Mouse (Mus musculus) midbrain, postnatal 0 days (tissue): ENCODE results near the gene Phldb1. TPM values are rescaled to one million over a fixed set of nuclear protein-coding genes. Genes with fewer than 3 reads are reported as not detected.

Source experiments
- ATAC-seq: fragments of 200-750 bp; cut with Nextera tagmentation; 2 replicates; pipeline ENCODE4 v1.8.0; 2017; ENCODE audit warnings: moderate number of reproducible peaks, mild to moderate bottlenecking, moderate TSS enrichment, moderate library complexity; ENCODE audit not compliant: low FRiP score
- DNase-seq: peaks from one replicate; pipeline ENCODE4 v3.0.0-alpha.2; 2015; ENCODE audit warnings: low spot score
- H3K27ac ChIP-seq: fragments of 300-500 bp; sonication (generic); 2 replicates; pipeline ENCODE4 v1.5.1; 2014; ENCODE audit warnings: low read depth, mild to moderate bottlenecking, low read length, mixed read lengths
- H3K27me3 ChIP-seq: fragments of 300-500 bp; sonication (generic); 2 replicates; pipeline ENCODE4 v1.6.1; 2014; ENCODE audit warnings: low read length, control low read depth, mixed read lengths; ENCODE audit not compliant: insufficient read depth
- H3K36me3 ChIP-seq: fragments of 300-500 bp; sonication (generic); 2 replicates; pipeline ENCODE4 v1.6.1; 2014; ENCODE audit warnings: low read length, control low read depth, mixed read lengths; ENCODE audit not compliant: insufficient read depth
- H3K4me1 ChIP-seq: fragments of 300-500 bp; sonication (generic); 2 replicates; pipeline ENCODE4 v1.6.1; 2014; ENCODE audit warnings: mild to moderate bottlenecking, control low read depth, antibody characterized with exemption, low read length, mixed read lengths; ENCODE audit not compliant: insufficient read depth
- H3K4me2 ChIP-seq: fragments of 300-500 bp; sonication (generic); 2 replicates; pipeline ENCODE4 v1.6.1; 2014; ENCODE audit warnings: low read depth, mild to moderate bottlenecking, low read length, mixed read lengths; ENCODE audit not compliant: poor library complexity, severe bottlenecking
- H3K4me3 ChIP-seq: fragments of 300-500 bp; sonication (generic); 2 replicates; pipeline ENCODE4 v1.5.1; 2014; ENCODE audit warnings: low read depth, mild to moderate bottlenecking, low read length, moderate library complexity
- H3K9ac ChIP-seq: fragments of 300-500 bp; sonication (generic); replicated peaks from 2 replicates; pipeline ENCODE4 v1.6.1; 2014; ENCODE audit warnings: mild to moderate bottlenecking, low read length, moderate library complexity, mixed read lengths; ENCODE audit not compliant: poor library complexity, severe bottlenecking
- H3K9me3 ChIP-seq: fragments of 300-500 bp; sonication (generic); 2 replicates; pipeline ENCODE4 v1.6.1; 2016; ENCODE audit warnings: low read length, control low read depth
- CTCF ChIP-seq: IDR thresholded peaks from 2 replicates; pipeline ENCODE4 v1.5.1; 2016; ENCODE audit warnings: antibody characterized with exemption, mild to moderate bottlenecking
- WGBS: fragments of 180-500 bp; shearing (Covaris S2); extraction: QIAGEN DNeasy Blood & Tissue Kit; methylation state at CpG from one replicate; pipeline ENCODE4 v1.1.7; 2014; 5-methylcytosine and 5-hydroxymethylcytosine counted together
- polyA plus RNA-seq: library from polyadenylated mRNA; unstranded; fragments of >200 nt; fragmentation: Nextera tagmentation; extraction: Ambion mirVana; gene quantifications from 2 replicates; pipeline ENCODE4 v1.2.1, GENCODE M21; 2015
- total RNA-seq: library from RNA; depleted of rRNA; stranded (reverse); fragments of >200 nt; gene quantifications from 2 replicates; pipeline ENCODE4 v1.2.3, GENCODE M21; 2014

Gene Phldb1
- total and polyA plus RNA-seq, 2 experiments from 2014 or later: 41.0 to 154 TPM

- ATAC-seq (no peak), DNase-seq (no peak)
- Histone ChIP-seq H3K27ac (no peak overlapping the region), H3K9ac (no peak overlapping the region), H3K4me1 (no peaks in the 10 kb centered on the region), H3K27me3 (no peaks in the 10 kb centered on the region), H3K36me3 (no peaks in the 10 kb centered on the region), H3K4me2 (no peak overlapping the region), H3K9me3 (no peaks in the 10 kb centered on the region), H3K4me3 (no peak overlapping the region)
- TF ChIP-seq CTCF: no peak
- 73% methylated on average over 7 of the region's 7 CpGs for WGBS
These were observed 86.1 kb downstream of the Phldb1 start for GRCm38 (mm10) chr9:44648881-44649281.

GRCm38 (mm10) chr9:44647656-44648055 is 87.3 kb downstream of the Phldb1 start:
- no peaks in the 10 kb centered on the region for H3K36me3 ChIP-seq
- 87% methylated on average over 4 of the region's 4 CpGs for WGBS
- no peak overlapping the region for H3K4me3 ChIP-seq
- no peak overlapping the region for H3K4me2 ChIP-seq
- H3K9ac ChIP-seq: no peak overlapping the region
- H3K27me3 ChIP-seq: no peaks in the 10 kb centered on the region
- H3K9me3 ChIP-seq: no peaks in the 10 kb centered on the region
- H3K4me1 ChIP-seq: no peaks in the 10 kb centered on the region
- DNase-seq (no peak), ATAC-seq (no peak)
- TF ChIP-seq CTCF: no peak
- H3K27ac ChIP-seq: no peak overlapping the region

- no peak for TF ChIP-seq CTCF
These were observed 88.0 kb downstream of the Phldb1 start for GRCm38 (mm10) chr9:44647026-44647425.

DNA sequence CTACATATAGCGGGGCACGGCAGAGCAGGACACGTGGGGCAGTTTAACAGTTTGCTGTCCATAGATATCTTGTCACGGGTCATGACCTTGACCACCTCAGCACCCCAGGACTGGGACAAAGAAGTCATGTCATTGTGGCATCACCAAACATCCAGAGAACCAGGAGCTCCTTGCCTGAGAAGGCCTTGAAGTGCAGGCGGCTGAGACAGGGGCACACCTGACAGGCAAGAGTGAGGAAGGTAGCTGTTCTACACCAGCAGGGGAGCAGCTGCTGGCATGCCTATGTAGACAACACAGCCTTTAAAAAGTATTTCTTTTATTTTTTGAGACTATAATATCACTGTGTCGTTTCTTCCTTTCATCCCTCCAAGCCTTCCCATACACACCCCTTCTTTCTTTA is 88.6 kb downstream of the Phldb1 start:
- Histone ChIP-seq H3K9me3 (no peaks in the 10 kb centered on the region), H3K36me3 (no peaks in the 10 kb centered on the region), H3K4me1 (no peaks in the 10 kb centered on the region), H3K4me3 (no peak overlapping the region), H3K27me3 (no peaks in the 10 kb centered on the region), H3K9ac (no peak overlapping the region), H3K4me2 (no peak overlapping the region), H3K27ac (no peak overlapping the region)
- 89% methylated on average over 6 of the region's 6 CpGs for WGBS
- ATAC-seq (no peak), DNase-seq (no peak)
- no peak for TF ChIP-seq CTCF

More at GRCm38 (mm10) chr9:44647026-44647425, 88.0 kb downstream of the Phldb1 start:
- 93% methylated on average over 8 of the region's 8 CpGs for WGBS
- no peak overlapping the region for H3K4me2 ChIP-seq
- ATAC-seq (no peak), DNase-seq (no peak)
- no peaks in the 10 kb centered on the region for H3K4me1 ChIP-seq
- H3K27me3 ChIP-seq: no peaks in the 10 kb centered on the region
- no peaks in the 10 kb centered on the region for H3K36me3 ChIP-seq
- no peak overlapping the region for H3K27ac ChIP-seq
- H3K9ac ChIP-seq: no peak overlapping the region
- no peak overlapping the region for H3K4me3 ChIP-seq
- no peaks in the 10 kb centered on the region for H3K9me3 ChIP-seq

DNA sequence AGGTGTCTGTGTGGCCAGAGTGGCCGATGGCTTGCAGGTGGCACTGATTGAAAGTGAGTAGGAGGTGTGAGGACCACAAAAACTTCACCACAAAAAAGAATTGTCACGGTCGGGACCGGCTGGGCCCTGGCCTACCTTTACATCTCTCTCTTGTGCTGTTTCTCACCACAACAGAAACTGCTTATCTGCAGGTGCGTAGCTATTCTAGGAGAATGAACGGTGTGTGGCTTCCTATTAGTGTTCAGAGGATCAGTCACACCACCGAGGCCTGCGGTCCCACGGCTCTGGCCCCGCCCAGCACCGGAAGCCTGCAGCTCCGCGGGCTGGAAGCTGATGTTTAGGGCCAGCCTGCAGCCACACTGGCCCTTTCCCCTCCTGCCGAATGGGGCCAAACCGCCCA is 89.1 kb downstream of the Phldb1 start:
- no peak for ATAC-seq
- H3K9ac ChIP-seq: no peak overlapping the region
- H3K9me3 ChIP-seq: no peaks in the 10 kb centered on the region
- no peak overlapping the region for H3K27ac ChIP-seq
- no peak overlapping the region for H3K4me3 ChIP-seq
- H3K27me3 ChIP-seq: no peaks in the 10 kb centered on the region
- TF ChIP-seq CTCF: no peak
- no peaks in the 10 kb centered on the region for H3K4me1 ChIP-seq
- H3K36me3 ChIP-seq: no peaks in the 10 kb centered on the region
- H3K4me2 ChIP-seq: no peak overlapping the region
- DNase-seq: no peak
- 80% methylated on average over 15 of the region's 15 CpGs for WGBS

GRCm38 (mm10) chr9:44645481-44645880 is 89.5 kb downstream of the Phldb1 start:
- no peak for TF ChIP-seq CTCF
- ATAC-seq: no peak
- no peaks in the 10 kb centered on the region for H3K9me3 ChIP-seq
- H3K27ac ChIP-seq: no peak overlapping the region
- no peak overlapping the region for H3K9ac ChIP-seq
- no peak overlapping the region for H3K4me2 ChIP-seq
- no peaks in the 10 kb centered on the region for H3K4me1 ChIP-seq
- DNase-seq: peak; percentile 6
- no peaks in the 10 kb centered on the region for H3K27me3 ChIP-seq
- no peak overlapping the region for H3K4me3 ChIP-seq
- no peaks in the 10 kb centered on the region for H3K36me3 ChIP-seq
- 67% methylated on average over 5 of the region's 5 CpGs for WGBS

- 93% methylated on average over 2 of the region's 2 CpGs for WGBS
- H3K27me3 ChIP-seq: no peaks in the 10 kb centered on the region
- H3K4me3 ChIP-seq: no peak overlapping the region
- no peak overlapping the region for H3K27ac ChIP-seq
- DNase-seq (no peak), ATAC-seq (no peak)
- H3K36me3 ChIP-seq: no peaks in the 10 kb centered on the region
- no peak overlapping the region for H3K9ac ChIP-seq
- no peaks in the 10 kb centered on the region for H3K9me3 ChIP-seq
- H3K4me2 ChIP-seq: no peak overlapping the region
- no peak for TF ChIP-seq CTCF
- H3K4me1 ChIP-seq: no peaks in the 10 kb centered on the region
These were observed 90.8 kb downstream of the Phldb1 start for GRCm38 (mm10) chr9:44644186-44644585.
